Mouse (Mus musculus) layer of hippocampus, postnatal 25 days (tissue): ENCODE data around the gene Phldb1. TPM values are rescaled to one million over a fixed set of nuclear protein-coding genes. Genes with fewer than 3 reads are reported as not detected.
A peak's percentile ranks its signal among the peaks of the same experiment; 100 is the strongest.

ENCODE experiments used
- DNase-seq, 2 experiments: peaks; one replicate each; pipeline ENCODE4 v3.0.0; 2022; ENCODE audit warnings: mixed read lengths in 2 of 2, low spot score in 1 of 2; ENCODE audit errors: extremely low spot score in 1 of 2
- total RNA-seq, 2 experiments: library from RNA; stranded (reverse); gene quantifications; 2 replicates each; pipeline ENCODE4 v1.2.3; 2021

Phldb1 gene
- total RNA-seq, 2 experiments from 2014 or later, result 88.6 to 106 TPM

- no peak for DNase-seq
Observed at GRCm38 (mm10) chr9:44711602-44712001, 23.4 kb downstream of the Phldb1 start.

GRCm38 (mm10) chr9:44710213-44710612 is 24.8 kb downstream of the Phldb1 start:
- DNase-seq, result no peak

- DNase-seq, result no peak
Observed at GRCm38 (mm10) chr9:44709600-44709999, 25.4 kb downstream of the Phldb1 start.

GRCm38 (mm10) chr9:44708925-44709324 is 26.1 kb downstream of the Phldb1 start:
- DNase-seq, result no peak

- DNase-seq, result no peak
Observed at GRCm38 (mm10) chr9:44708429-44708765, 26.6 kb downstream of the Phldb1 start.

- no peak for DNase-seq
Observed at GRCm38 (mm10) chr9:44707749-44708428, 27.1 kb downstream of the Phldb1 start.

GRCm38 (mm10) chr9:44699730-44700129 is 35.3 kb downstream of the Phldb1 start:
- no peak for DNase-seq

- DNase-seq, result no peak
Observed at GRCm38 (mm10) chr9:44699196-44699595, 35.8 kb downstream of the Phldb1 start.

- DNase-seq, result no peak
Observed at GRCm38 (mm10) chr9:44697866-44698265, 37.1 kb downstream of the Phldb1 start.

GRCm38 (mm10) chr9:44693071-44693470 is 41.9 kb downstream of the Phldb1 start:
- DNase-seq, result no peak

- peak; percentile 27 to 28 for DNase-seq
Observed at GRCm38 (mm10) chr9:44691671-44692520, 43.1 kb downstream of the Phldb1 start.

- DNase-seq, result no peak
Observed at GRCm38 (mm10) chr9:44690641-44691040, 44.4 kb downstream of the Phldb1 start.

GRCm38 (mm10) chr9:44688013-44688412 is 47.0 kb downstream of the Phldb1 start:
- DNase-seq, result no peak

- no peak for DNase-seq
Observed at GRCm38 (mm10) chr9:44686638-44687037, 48.4 kb downstream of the Phldb1 start.

- peak; percentile 67 to 84 for DNase-seq
Observed at GRCm38 (mm10) chr9:44685346-44686330, 49.4 kb downstream of the Phldb1 start.

- DNase-seq, result no peak
Observed at GRCm38 (mm10) chr9:44683046-44683445, 52.0 kb downstream of the Phldb1 start.

- no peak for DNase-seq
Observed at GRCm38 (mm10) chr9:44679565-44679964, 55.4 kb downstream of the Phldb1 start.

GRCm38 (mm10) chr9:44678288-44678871 is 56.6 kb downstream of the Phldb1 start:
- DNase-seq, result no peak

- DNase-seq, result no peak
Observed at GRCm38 (mm10) chr9:44673005-44673404, 62.0 kb downstream of the Phldb1 start, which contains the start of gene Treh. Gene Treh (plus strand): TSS chr9:44673233.

GRCm38 (mm10) chr9:44672291-44672865 is 62.6 kb downstream of the Phldb1 start:
- no peak for DNase-seq
